Mouse (Mus musculus) bone marrow macrophage, adult 2 months (primary cell): ENCODE data around the gene Zfyve26. TPM values are rescaled to one million over a fixed set of nuclear protein-coding genes. Genes with fewer than 3 reads are reported as not detected.
"Not testable (repeated sequence)": the region's sequence is repeated elsewhere in the genome, so short reads cannot be mapped to it uniquely, and the experiment has no call there.

Experiments used
- H3K27ac ChIP-seq: 2 replicates; pipeline ENCODE4 v1.5.1; 2012; ENCODE audit warnings: low read depth, low read length; ENCODE audit not compliant: insufficient read depth
- H3K4me1 ChIP-seq: 2 replicates; pipeline ENCODE4 v1.6.1; 2012; ENCODE audit warnings: low read length; ENCODE audit not compliant: control insufficient read depth, insufficient read depth
- H3K4me3 ChIP-seq: 2 replicates; pipeline ENCODE4 v1.5.1; 2012; ENCODE audit warnings: mild to moderate bottlenecking, low read length, moderate library complexity; ENCODE audit not compliant: insufficient read depth
- CTCF ChIP-seq: IDR thresholded peaks from 2 replicates; pipeline ENCODE4 v1.5.1; 2012; ENCODE audit warnings: low read depth, mild to moderate bottlenecking, low read length, moderate library complexity
- POLR2A ChIP-seq: IDR thresholded peaks from 2 replicates; pipeline ENCODE4 v1.6.1; 2012; ENCODE audit warnings: mild to moderate bottlenecking, low read depth, low read length, borderline replicate concordance
- polyA plus RNA-seq: library from polyadenylated mRNA; stranded (reverse); fragments of >200 nt; gene quantifications from 2 replicates; pipeline ENCODE4 v1.2.4, GENCODE M21; 2012; ENCODE audit not compliant: missing spikeins, insufficient read depth, insufficient read length

The Zfyve26 gene
- 30.8 and 38.8 TPM in 2 replicates for polyA plus RNA-seq

GRCm38 (mm10) chr12:79296126-79296816 is at the start of gene Zfyve26:
Gene Zfyve26, minus strand, starts transcription at chr12:79296304.
- TF ChIP-seq CTCF (no peak), POLR2A (0 out of 2 replicates have a peak, but pooled peaks have one; percentile 53)

DNA sequence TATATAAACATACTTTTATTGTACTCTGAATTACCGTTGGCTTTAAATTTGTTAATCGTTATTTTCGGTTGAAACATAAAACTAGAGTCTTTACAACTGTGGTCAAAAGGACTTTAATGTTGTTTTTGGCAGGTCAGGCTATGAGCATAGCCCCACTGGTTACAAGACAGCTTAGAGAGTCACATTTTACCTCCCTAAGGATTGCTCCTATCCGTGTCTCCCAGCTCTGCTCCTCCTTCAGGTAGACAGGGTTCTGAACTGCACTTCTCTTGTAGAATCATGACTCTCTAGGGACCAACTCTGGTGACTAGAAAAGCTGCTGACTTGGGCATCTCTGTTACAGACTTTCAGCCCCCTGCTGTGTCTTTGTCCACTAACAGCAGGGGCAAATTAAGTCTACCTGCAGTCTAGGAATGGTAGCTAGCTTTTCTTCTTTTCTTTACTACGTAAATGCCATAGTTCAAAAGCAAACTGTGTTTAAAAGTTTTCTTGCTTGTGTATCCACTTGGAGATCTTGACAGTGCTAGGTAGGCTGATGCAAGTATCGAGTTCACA is 45.3 kb upstream of the Zfyve26 start:
- TF ChIP-seq POLR2A (no peak), CTCF (no peak)
- peaks cover 8% of the 10 kb centered on the region for H3K4me1 ChIP-seq
- H3K27ac ChIP-seq: no peak overlapping the region
- no peak overlapping the region for H3K4me3 ChIP-seq

More at GRCm38 (mm10) chr12:79296126-79296816, at the start of gene Zfyve26:
- H3K4me3 ChIP-seq: peak within 1 kb of the TSS; percentile 86
- H3K4me1 ChIP-seq: peaks cover 12% of the 10 kb centered on the region
- H3K27ac ChIP-seq: peak within 1 kb of the TSS; percentile 81

DNA sequence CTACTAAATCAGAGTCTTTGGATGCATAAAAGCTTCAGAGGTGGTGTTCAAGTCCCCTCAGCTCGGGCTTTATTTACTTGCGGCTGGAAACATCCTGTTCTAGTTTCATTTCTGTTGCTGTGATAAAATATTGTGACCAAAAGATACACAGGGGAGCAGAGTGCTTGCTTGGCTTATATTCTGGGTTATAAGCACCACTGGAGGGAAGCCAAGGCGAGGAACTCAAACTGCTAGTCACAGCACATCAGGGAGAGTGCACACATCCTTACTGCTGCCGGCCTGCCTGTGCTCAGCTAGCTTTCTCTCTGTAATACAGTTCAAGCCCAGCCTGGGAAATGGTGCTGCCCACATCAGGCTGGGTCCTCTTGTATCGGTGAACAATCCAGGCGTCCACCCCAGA is 44.4 kb upstream of the Zfyve26 start:
- H3K4me1 ChIP-seq: peaks cover 8% of the 10 kb centered on the region
- no peak overlapping the region for H3K27ac ChIP-seq
- TF ChIP-seq CTCF: no peak
- TF ChIP-seq POLR2A: no peak
- H3K4me3 ChIP-seq: no peak overlapping the region

- TF ChIP-seq POLR2A (no peak), CTCF (no peak)
- Histone ChIP-seq H3K4me1 (peaks cover 8% of the 10 kb centered on the region), H3K27ac (no peak overlapping the region), H3K4me3 (no peak overlapping the region)
Observed at GRCm38 (mm10) chr12:79338791-79339190, 42.7 kb upstream of the Zfyve26 start.

GRCm38 (mm10) chr12:79331722-79332121 is 35.6 kb upstream of the Zfyve26 start:
- Histone ChIP-seq H3K4me3 (no peak overlapping the region), H3K27ac (no peak overlapping the region), H3K4me1 (no peaks in the 10 kb centered on the region)
- no peak for TF ChIP-seq POLR2A
- TF ChIP-seq CTCF: no peak

DNA sequence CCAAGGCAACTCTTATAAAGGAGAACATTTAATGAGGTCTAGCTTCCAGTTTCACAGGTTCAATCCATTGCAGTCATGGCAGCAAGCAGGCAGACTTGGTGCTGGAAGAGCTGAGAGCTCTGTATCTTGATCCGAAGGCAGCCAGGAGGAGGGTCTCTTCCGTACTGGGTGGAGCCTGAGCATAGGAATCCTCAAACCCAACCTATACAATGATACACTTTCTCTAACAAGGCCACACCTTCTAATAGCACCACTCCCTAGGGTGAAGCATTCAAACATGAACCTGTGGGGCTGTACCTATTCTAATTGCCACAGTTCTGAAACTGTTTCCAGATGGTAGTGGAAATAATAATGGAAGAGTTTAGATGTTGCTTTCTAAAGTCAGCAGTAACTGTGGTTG is 34.5 kb upstream of the Zfyve26 start:
- TF ChIP-seq CTCF (no peak), POLR2A (no peak)
- Histone ChIP-seq H3K27ac (no peak overlapping the region), H3K4me1 (no peaks in the 10 kb centered on the region), H3K4me3 (no peak overlapping the region)

DNA sequence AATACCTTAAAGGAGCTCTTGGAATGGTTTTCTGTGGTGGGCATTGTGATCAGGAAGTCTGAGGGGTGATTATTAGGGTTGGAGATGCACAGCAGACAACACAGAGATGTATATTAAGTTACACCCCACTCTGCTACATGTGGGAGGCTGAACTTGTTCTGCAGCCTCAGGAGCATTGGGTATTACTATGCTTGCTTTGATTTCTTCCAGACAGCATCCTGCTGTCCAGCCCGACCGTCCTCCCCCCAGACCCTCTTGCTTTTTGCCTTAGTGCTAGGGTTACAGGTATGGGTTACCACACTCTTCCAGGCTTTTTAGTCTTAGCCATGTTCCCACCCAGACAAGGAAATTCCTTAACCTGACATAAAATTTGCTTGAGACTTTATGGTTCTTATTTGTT is 31.8 kb upstream of the Zfyve26 start:
- TF ChIP-seq POLR2A (no peak), CTCF (no peak)
- 0 out of 2 replicates have a peak, but pooled peaks cover 2% of the 10 kb centered on the region for H3K4me1 ChIP-seq
- no peak overlapping the region for H3K27ac ChIP-seq
- H3K4me3 ChIP-seq: no peak overlapping the region

- H3K4me1 ChIP-seq: peaks cover 2% of the 10 kb centered on the region
- TF ChIP-seq CTCF: no peak
- TF ChIP-seq POLR2A: no peak
- no peak overlapping the region for H3K27ac ChIP-seq
- no peak overlapping the region for H3K4me3 ChIP-seq
Observed at GRCm38 (mm10) chr12:79326745-79327144, 30.6 kb upstream of the Zfyve26 start.

DNA sequence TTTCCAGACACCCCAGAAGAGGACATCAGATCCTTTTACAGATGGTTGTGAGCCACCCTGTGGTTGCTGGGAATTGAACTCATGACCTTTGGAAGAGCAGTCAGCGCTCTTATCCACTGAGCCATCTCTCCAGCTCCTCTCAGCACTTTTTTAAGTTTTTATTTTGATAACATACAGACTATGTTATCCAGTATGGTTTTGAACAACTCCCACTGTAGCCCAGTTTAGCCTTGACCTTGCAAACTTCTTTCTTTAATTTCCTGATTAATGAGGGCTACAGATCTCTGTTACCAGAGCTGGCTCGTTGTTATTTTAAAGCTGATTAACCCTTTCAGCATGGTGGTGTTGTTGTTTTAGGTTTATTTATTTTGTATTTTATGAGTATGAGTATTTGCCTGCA is 30.1 kb upstream of the Zfyve26 start:
- Histone ChIP-seq H3K4me3 (no peak overlapping the region), H3K4me1 (peaks cover 6% of the 10 kb centered on the region), H3K27ac (no peak overlapping the region)
- TF ChIP-seq CTCF (no peak), POLR2A (no peak)

- H3K27ac ChIP-seq, H3K4me3 ChIP-seq: not testable (repeated sequence)
- H3K4me1 ChIP-seq: peaks cover 25% of the 10 kb centered on the region
- 0 out of 2 replicates have a peak, but pooled peaks have one; percentile 10 for TF ChIP-seq CTCF
Observed at GRCm38 (mm10) chr12:79322539-79322938, 26.4 kb upstream of the Zfyve26 start.
